Comparison of ENCODE assay signal across 20 mouse cellular contexts in genomic region chr19:47903679-47904078, GRCm38 (mm10). TPM values are rescaled to one million over a fixed set of nuclear protein-coding genes. Genes with fewer than 3 reads are reported as not detected.
DNase-seq lines count a peak whose midpoint lies in the region; ATAC-seq and TF ChIP-seq lines count a peak whose summit lies in the region.
"Had no signal": no experiment of that assay in that cellular context is flagged by ENCODE, and none has a peak within 500 bp of the region (broad histone marks: within the 10 kb centered on the region; RNA-seq: fewer than 3 reads in every experiment).

No protein-coding gene starts in this region.

- TF ChIP-seq CTCF in intestine, postnatal 0 days (IDR thresholded peaks at IDR 0.05; ENCODE audit: low read depth) = no peak
- no peak for TF ChIP-seq CTCF in layer of hippocampus, adult 2 months (conservative IDR thresholded peaks at IDR 0.05)

- H3K9me3 ChIP-seq in heart, embryonic 13.5 days = no peaks in the 10 kb centered on the region
- H3K9me3 ChIP-seq in heart, embryonic 11.5 days (replicated peaks; ENCODE audit: control insufficient read depth, low read length) = no peaks in the 10 kb centered on the region
- no peaks in the 10 kb centered on the region for H3K9me3 ChIP-seq in midbrain, embryonic 11.5 days (ENCODE audit: control insufficient read depth, low read length)
- no peaks in the 10 kb centered on the region for H3K9me3 ChIP-seq in midbrain, embryonic 14.5 days (ENCODE audit: control insufficient read depth, low read length)
- no peaks in the 10 kb centered on the region for H3K9me3 ChIP-seq in hindbrain, embryonic 10.5 days
- no peaks in the 10 kb centered on the region for H3K9me3 ChIP-seq in limb, embryonic 12.5 days
- no peaks in the 10 kb centered on the region for H3K9me3 ChIP-seq in intestine, postnatal 0 days (ENCODE audit: control insufficient read depth)
- H3K9me3 ChIP-seq: liver, embryonic 15.5 days; neural tube, embryonic 15.5 days had no signal

- ATAC-seq in heart, embryonic 13.5 days (ENCODE audit: extremely low read depth, insufficient number of reproducible peaks, low FRiP score, low TSS enrichment) = no peak
- no peak for ATAC-seq in heart, embryonic 11.5 days (replicated peaks; ENCODE audit: insufficient number of reproducible peaks, low FRiP score, low TSS enrichment)
- no peak for ATAC-seq in midbrain, embryonic 11.5 days (ENCODE audit: low FRiP score)
- ATAC-seq in midbrain, embryonic 14.5 days (ENCODE audit: low FRiP score, low TSS enrichment) = no peak
- ATAC-seq in limb, embryonic 12.5 days (ENCODE audit: insufficient number of reproducible peaks, insufficient read depth, low FRiP score, low TSS enrichment, low read depth) = no peak
- no peak for ATAC-seq in intestine, postnatal 0 days
- ATAC-seq: midbrain, embryonic 16.5 days had no signal

- H3K9ac ChIP-seq in heart, embryonic 13.5 days = 0 out of 2 replicates have a peak overlapping the region, but pooled peaks have one; percentile 28
- no peak overlapping the region for H3K9ac ChIP-seq in heart, embryonic 11.5 days (ENCODE audit: low read depth, low read length)
- no peak overlapping the region for H3K9ac ChIP-seq in midbrain, embryonic 11.5 days (ENCODE audit: low read length)
- no peak overlapping the region for H3K9ac ChIP-seq in midbrain, embryonic 14.5 days (replicated peaks; ENCODE audit: low read length)
- H3K9ac ChIP-seq in limb, embryonic 12.5 days (replicated peaks) = 0 out of 2 replicates have a peak overlapping the region, but pooled peaks have one; percentile 12
- no peak overlapping the region for H3K9ac ChIP-seq in intestine, postnatal 0 days (ENCODE audit: low read depth, low read length)
- H3K9ac ChIP-seq: liver, embryonic 15.5 days; neural tube, embryonic 15.5 days had no signal

- DNase-seq in midbrain, embryonic 11.5 days (ENCODE audit: low spot score, missing footprints) = peak; percentile 83
- no peak for DNase-seq in midbrain, embryonic 14.5 days
- DNase-seq in hindbrain, embryonic 10.5 days (ENCODE audit: low spot score) = no peak
- DNase-seq in layer of hippocampus, adult 2 months (ENCODE audit: low spot score in 2 of 2) = no peak
- DNase-seq: adrenal gland, postnatal 10 days; cerebellum, postnatal 14 days; heart, postnatal 36 days; kidney, adult 2 months; lung, postnatal 14 days; right cerebral cortex, postnatal 14 days had no signal

- 71% methylated on average over 4 of the region's 4 CpGs for WGBS in heart, embryonic 13.5 days
- 73% methylated on average over 4 of the region's 4 CpGs for WGBS in heart, embryonic 11.5 days (ENCODE audit: insufficient replicate concordance)
- 54% methylated on average over 4 of the region's 4 CpGs for WGBS in midbrain, embryonic 11.5 days
- WGBS in midbrain, embryonic 14.5 days = 65% methylated on average over 4 of the region's 4 CpGs
- WGBS in hindbrain, embryonic 10.5 days = 62% methylated on average over 4 of the region's 4 CpGs
- 63% methylated on average over 4 of the region's 4 CpGs for WGBS in limb, embryonic 12.5 days
- WGBS in intestine, postnatal 0 days = 69% methylated on average over 4 of the region's 4 CpGs

- H3K4me3 ChIP-seq in heart, embryonic 13.5 days = no peak overlapping the region
- H3K4me3 ChIP-seq in heart, embryonic 11.5 days (ENCODE audit: low read depth, low read length) = no peak overlapping the region
- H3K4me3 ChIP-seq in midbrain, embryonic 11.5 days (ENCODE audit: low read depth, low read length) = no peak overlapping the region
- no peak overlapping the region for H3K4me3 ChIP-seq in midbrain, embryonic 14.5 days (replicated peaks; ENCODE audit: low read depth, low read length)
- no peak overlapping the region for H3K4me3 ChIP-seq in hindbrain, embryonic 10.5 days
- no peak overlapping the region for H3K4me3 ChIP-seq in limb, embryonic 12.5 days (replicated peaks)
- no peak overlapping the region for H3K4me3 ChIP-seq in intestine, postnatal 0 days (ENCODE audit: low read depth, low read length)
- no peak overlapping the region for H3K4me3 ChIP-seq in layer of hippocampus, adult 2 months
- H3K4me3 ChIP-seq: liver, embryonic 15.5 days; neural tube, embryonic 15.5 days had no signal

- no peaks in the 10 kb centered on the region for H3K27me3 ChIP-seq in heart, embryonic 13.5 days (replicated peaks)
- no peaks in the 10 kb centered on the region for H3K27me3 ChIP-seq in heart, embryonic 11.5 days (ENCODE audit: control insufficient read depth, insufficient read depth, low read length)
- no peaks in the 10 kb centered on the region for H3K27me3 ChIP-seq in midbrain, embryonic 11.5 days (ENCODE audit: control insufficient read depth, insufficient read depth, low read length)
- H3K27me3 ChIP-seq in midbrain, embryonic 14.5 days (ENCODE audit: control insufficient read depth, insufficient read depth, low read length) = no peaks in the 10 kb centered on the region
- H3K27me3 ChIP-seq in hindbrain, embryonic 10.5 days (ENCODE audit: insufficient read depth, poor library complexity, severe bottlenecking) = no peaks in the 10 kb centered on the region
- H3K27me3 ChIP-seq in limb, embryonic 12.5 days = no peaks in the 10 kb centered on the region
- no peaks in the 10 kb centered on the region for H3K27me3 ChIP-seq in intestine, postnatal 0 days (replicated peaks; ENCODE audit: control insufficient read depth, insufficient read depth, low read length)
- H3K27me3 ChIP-seq: liver, embryonic 15.5 days; neural tube, embryonic 15.5 days had no signal

- H3K36me3 ChIP-seq in heart, embryonic 13.5 days = peaks cover 30% of the 10 kb centered on the region
- H3K36me3 ChIP-seq in heart, embryonic 11.5 days (ENCODE audit: control insufficient read depth, insufficient read depth, low read length) = no peaks in the 10 kb centered on the region
- no peaks in the 10 kb centered on the region for H3K36me3 ChIP-seq in midbrain, embryonic 11.5 days (ENCODE audit: control insufficient read depth, insufficient read depth, low read length)
- no peaks in the 10 kb centered on the region for H3K36me3 ChIP-seq in midbrain, embryonic 14.5 days (ENCODE audit: control insufficient read depth, insufficient read depth, low read length)
- H3K36me3 ChIP-seq in hindbrain, embryonic 10.5 days = peaks cover 25% of the 10 kb centered on the region
- peaks cover 24% of the 10 kb centered on the region; the same call in 1 of the 2 replicates for H3K36me3 ChIP-seq in limb, embryonic 12.5 days
- H3K36me3 ChIP-seq in intestine, postnatal 0 days (ENCODE audit: control insufficient read depth, insufficient read depth) = no peaks in the 10 kb centered on the region
- H3K36me3 ChIP-seq: liver, embryonic 15.5 days; neural tube, embryonic 15.5 days had no signal

- H3K27ac ChIP-seq in heart, embryonic 13.5 days (replicated peaks) = peak overlapping the region; percentile 90
- H3K27ac ChIP-seq in heart, embryonic 11.5 days (ENCODE audit: low read depth, low read length) = no peak overlapping the region
- no peak overlapping the region for H3K27ac ChIP-seq in midbrain, embryonic 11.5 days (ENCODE audit: low read depth, low read length)
- no peak overlapping the region for H3K27ac ChIP-seq in midbrain, embryonic 14.5 days (replicated peaks; ENCODE audit: low read depth, low read length)
- peak overlapping the region; percentile 62; the same call in 1 of the 2 replicates for H3K27ac ChIP-seq in hindbrain, embryonic 10.5 days
- peak overlapping the region; percentile 86; the same call in 1 of the 2 replicates for H3K27ac ChIP-seq in limb, embryonic 12.5 days
- H3K27ac ChIP-seq in intestine, postnatal 0 days (ENCODE audit: low read depth, low read length) = no peak overlapping the region
- H3K27ac ChIP-seq in layer of hippocampus, adult 2 months = no peak overlapping the region
- H3K27ac ChIP-seq: liver, embryonic 15.5 days; neural tube, embryonic 15.5 days had no signal

- H3K4me2 ChIP-seq in heart, embryonic 13.5 days = no peak overlapping the region
- H3K4me2 ChIP-seq in heart, embryonic 11.5 days = no peak overlapping the region
- H3K4me2 ChIP-seq in midbrain, embryonic 11.5 days = no peak overlapping the region
- no peak overlapping the region for H3K4me2 ChIP-seq in midbrain, embryonic 14.5 days (ENCODE audit: low read length)
- H3K4me2 ChIP-seq in limb, embryonic 12.5 days = 0 out of 2 replicates have a peak overlapping the region, but pooled peaks have one; percentile 4
- no peak overlapping the region for H3K4me2 ChIP-seq in intestine, postnatal 0 days (replicated peaks; ENCODE audit: low read depth)
- H3K4me2 ChIP-seq: liver, embryonic 15.5 days; neural tube, embryonic 15.5 days had no signal

- peaks cover 59% of the 10 kb centered on the region for H3K4me1 ChIP-seq in heart, embryonic 13.5 days
- H3K4me1 ChIP-seq in heart, embryonic 11.5 days (ENCODE audit: control insufficient read depth, insufficient read depth, low read length) = peaks cover 42% of the 10 kb centered on the region
- H3K4me1 ChIP-seq in midbrain, embryonic 11.5 days (ENCODE audit: control insufficient read depth, insufficient read depth, low read length) = peaks cover 5% of the 10 kb centered on the region
- H3K4me1 ChIP-seq in midbrain, embryonic 14.5 days (ENCODE audit: control insufficient read depth, insufficient read depth, low read length) = peaks cover 2% of the 10 kb centered on the region
- peaks cover 39% of the 10 kb centered on the region for H3K4me1 ChIP-seq in hindbrain, embryonic 10.5 days (replicated peaks)
- peaks cover 54% of the 10 kb centered on the region for H3K4me1 ChIP-seq in limb, embryonic 12.5 days (replicated peaks)
- no peaks in the 10 kb centered on the region for H3K4me1 ChIP-seq in intestine, postnatal 0 days (replicated peaks; ENCODE audit: control insufficient read depth, insufficient read depth, low read length)

RNA-seq across cellular contexts. Expression of gene Cfap43, which starts 15.4 kb away (rescaled TPM):
- 0.09 and 0.15 TPM in 2 replicates for polyA plus RNA-seq in heart, embryonic 13.5 days (2015; fragmentation: Nextera tagmentation; extraction: Ambion mirVana)
- 0.08 TPM in 1 of 2 replicates, not detected in the other for polyA plus RNA-seq in heart, embryonic 11.5 days (2014; fragmentation: Nextera tagmentation; extraction: Ambion mirVana)
- 0.05 and 0.07 TPM in 2 replicates for polyA plus RNA-seq in midbrain, embryonic 11.5 days (2014; fragmentation: Nextera tagmentation; extraction: Ambion mirVana)
- polyA plus RNA-seq in midbrain, embryonic 14.5 days (2014; fragmentation: Nextera tagmentation; extraction: Ambion mirVana) = 0.47 and 0.77 TPM in 2 replicates
- 0.07 and 1.0 TPM in 2 replicates for polyA plus RNA-seq in hindbrain, embryonic 10.5 days (2016; fragmentation: Nextera tagmentation; extraction: Ambion mirVana)
- polyA plus RNA-seq in limb, embryonic 12.5 days (2016; fragmentation: Nextera tagmentation; extraction: Ambion mirVana) = 0.09 TPM in 1 of 2 replicates, not detected in the other
- 0.16 and 0.22 TPM in 2 replicates for polyA plus RNA-seq in intestine, postnatal 0 days (2015; fragmentation: Nextera tagmentation; extraction: Ambion mirVana)
- under 1 TPM; 0.37 to 0.95 TPM for total RNA-seq in layer of hippocampus, adult 2 months (2021)
- total RNA-seq: adrenal gland, postnatal 10 days; gastrocnemius, adult 18-20 months; heart, postnatal 36 days had no signal
- polyA plus RNA-seq: kidney, adult 2 months had no signal

RNA-seq across cellular contexts. Expression of gene Itprip, which starts 15.4 kb away (rescaled TPM):
- polyA plus RNA-seq in heart, embryonic 13.5 days (2015; fragmentation: Nextera tagmentation; extraction: Ambion mirVana) = 19.9 and 20.4 TPM in 2 replicates
- 13.2 and 16.9 TPM in 2 replicates for polyA plus RNA-seq in heart, embryonic 11.5 days (2014; fragmentation: Nextera tagmentation; extraction: Ambion mirVana)
- 11.8 and 13.2 TPM in 2 replicates for polyA plus RNA-seq in midbrain, embryonic 11.5 days (2014; fragmentation: Nextera tagmentation; extraction: Ambion mirVana)
- 3.4 and 5.2 TPM in 2 replicates for polyA plus RNA-seq in midbrain, embryonic 14.5 days (2014; fragmentation: Nextera tagmentation; extraction: Ambion mirVana)
- 20.7 and 21.9 TPM in 2 replicates for polyA plus RNA-seq in hindbrain, embryonic 10.5 days (2016; fragmentation: Nextera tagmentation; extraction: Ambion mirVana)
- 29.4 and 29.9 TPM in 2 replicates for polyA plus RNA-seq in limb, embryonic 12.5 days (2016; fragmentation: Nextera tagmentation; extraction: Ambion mirVana)
- polyA plus RNA-seq in intestine, postnatal 0 days (2015; fragmentation: Nextera tagmentation; extraction: Ambion mirVana) = 2.6 and 2.7 TPM in 2 replicates
- total RNA-seq in layer of hippocampus, adult 2 months (2021) = 1 to 10 TPM; 1.2 to 1.9 TPM

RNA-seq across cellular contexts. Expression of gene Cfap58, which starts 33.8 kb away (rescaled TPM):
- 0.08 and 0.11 TPM in 2 replicates for polyA plus RNA-seq in heart, embryonic 13.5 days (2015; fragmentation: Nextera tagmentation; extraction: Ambion mirVana)
- 0.16 and 0.18 TPM in 2 replicates for polyA plus RNA-seq in heart, embryonic 11.5 days (2014; fragmentation: Nextera tagmentation; extraction: Ambion mirVana)
- polyA plus RNA-seq in midbrain, embryonic 11.5 days (2014; fragmentation: Nextera tagmentation; extraction: Ambion mirVana) = 0.14 and 0.20 TPM in 2 replicates
- polyA plus RNA-seq in midbrain, embryonic 14.5 days (2014; fragmentation: Nextera tagmentation; extraction: Ambion mirVana) = 0.47 and 0.89 TPM in 2 replicates
- polyA plus RNA-seq in hindbrain, embryonic 10.5 days (2016; fragmentation: Nextera tagmentation; extraction: Ambion mirVana) = 0.41 TPM in 1 of 2 replicates, not detected in the other
- polyA plus RNA-seq in limb, embryonic 12.5 days (2016; fragmentation: Nextera tagmentation; extraction: Ambion mirVana) = 0.08 TPM in 1 of 2 replicates, not detected in the other
- not detected in 2 replicates for polyA plus RNA-seq in intestine, postnatal 0 days (2015; fragmentation: Nextera tagmentation; extraction: Ambion mirVana)
- total RNA-seq in layer of hippocampus, adult 2 months (2021) = under 1 TPM; 0.34 to 0.49 TPM
- total RNA-seq: ES-E14; gastrocnemius, adult 18-20 months had no signal
- polyA plus RNA-seq: C2C12; liver, embryonic 15.5 days had no signal

RNA-seq across cellular contexts. Expression of gene Gsto2, which starts 38.3 kb away (rescaled TPM):
- polyA plus RNA-seq in heart, embryonic 13.5 days (2015; fragmentation: Nextera tagmentation; extraction: Ambion mirVana) = 1.0 and 1.4 TPM in 2 replicates
- polyA plus RNA-seq in heart, embryonic 11.5 days (2014; fragmentation: Nextera tagmentation; extraction: Ambion mirVana) = 0.82 and 1.3 TPM in 2 replicates
- 1.4 and 1.8 TPM in 2 replicates for polyA plus RNA-seq in midbrain, embryonic 11.5 days (2014; fragmentation: Nextera tagmentation; extraction: Ambion mirVana)
- 1.0 and 1.2 TPM in 2 replicates for polyA plus RNA-seq in midbrain, embryonic 14.5 days (2014; fragmentation: Nextera tagmentation; extraction: Ambion mirVana)
- 1.6 and 1.8 TPM in 2 replicates for polyA plus RNA-seq in hindbrain, embryonic 10.5 days (2016; fragmentation: Nextera tagmentation; extraction: Ambion mirVana)
- 0.59 and 0.97 TPM in 2 replicates for polyA plus RNA-seq in limb, embryonic 12.5 days (2016; fragmentation: Nextera tagmentation; extraction: Ambion mirVana)
- 0.95 and 0.98 TPM in 2 replicates for polyA plus RNA-seq in intestine, postnatal 0 days (2015; fragmentation: Nextera tagmentation; extraction: Ambion mirVana)
- total RNA-seq in layer of hippocampus, adult 2 months (2021) = 1 to 10 TPM; 2.9 to 3.5 TPM

RNA-seq across cellular contexts. Expression of gene Gsto1, which starts 48.9 kb away (rescaled TPM):
- polyA plus RNA-seq in heart, embryonic 13.5 days (2015; fragmentation: Nextera tagmentation; extraction: Ambion mirVana) = 85.2 and 89.5 TPM in 2 replicates
- polyA plus RNA-seq in heart, embryonic 11.5 days (2014; fragmentation: Nextera tagmentation; extraction: Ambion mirVana) = 82.6 and 84.0 TPM in 2 replicates
- polyA plus RNA-seq in midbrain, embryonic 11.5 days (2014; fragmentation: Nextera tagmentation; extraction: Ambion mirVana) = 78.9 and 81.1 TPM in 2 replicates
- polyA plus RNA-seq in midbrain, embryonic 14.5 days (2014; fragmentation: Nextera tagmentation; extraction: Ambion mirVana) = 115 and 150 TPM in 2 replicates
- polyA plus RNA-seq in hindbrain, embryonic 10.5 days (2016; fragmentation: Nextera tagmentation; extraction: Ambion mirVana) = 109 and 115 TPM in 2 replicates
- 211 and 229 TPM in 2 replicates for polyA plus RNA-seq in limb, embryonic 12.5 days (2016; fragmentation: Nextera tagmentation; extraction: Ambion mirVana)
- 742 and 817 TPM in 2 replicates for polyA plus RNA-seq in intestine, postnatal 0 days (2015; fragmentation: Nextera tagmentation; extraction: Ambion mirVana)
- 10 to 100 TPM; 52.8 to 55.9 TPM for total RNA-seq in layer of hippocampus, adult 2 months (2021)

Comparison
In these comparisons a context has a peak if more than half of its experiments do, and no peak if none do; other contexts are left out.
1. H3K27ac ChIP-seq: peak in heart, embryonic 13.5 days (single experiment), hindbrain, embryonic 10.5 days (single experiment) and limb, embryonic 12.5 days (single experiment); none in heart, embryonic 11.5 days (single experiment), midbrain, embryonic 11.5 days (single experiment), midbrain, embryonic 14.5 days (single experiment), intestine, postnatal 0 days (single experiment) and layer of hippocampus, adult 2 months (single experiment).
2. H3K9ac ChIP-seq: peak in heart, embryonic 13.5 days (single experiment) and limb, embryonic 12.5 days (single experiment); none in heart, embryonic 11.5 days (single experiment), midbrain, embryonic 11.5 days (single experiment), midbrain, embryonic 14.5 days (single experiment) and intestine, postnatal 0 days (single experiment).